Comparison of ENCODE assay signal across 19 mouse cellular contexts in the genomic region with DNA sequence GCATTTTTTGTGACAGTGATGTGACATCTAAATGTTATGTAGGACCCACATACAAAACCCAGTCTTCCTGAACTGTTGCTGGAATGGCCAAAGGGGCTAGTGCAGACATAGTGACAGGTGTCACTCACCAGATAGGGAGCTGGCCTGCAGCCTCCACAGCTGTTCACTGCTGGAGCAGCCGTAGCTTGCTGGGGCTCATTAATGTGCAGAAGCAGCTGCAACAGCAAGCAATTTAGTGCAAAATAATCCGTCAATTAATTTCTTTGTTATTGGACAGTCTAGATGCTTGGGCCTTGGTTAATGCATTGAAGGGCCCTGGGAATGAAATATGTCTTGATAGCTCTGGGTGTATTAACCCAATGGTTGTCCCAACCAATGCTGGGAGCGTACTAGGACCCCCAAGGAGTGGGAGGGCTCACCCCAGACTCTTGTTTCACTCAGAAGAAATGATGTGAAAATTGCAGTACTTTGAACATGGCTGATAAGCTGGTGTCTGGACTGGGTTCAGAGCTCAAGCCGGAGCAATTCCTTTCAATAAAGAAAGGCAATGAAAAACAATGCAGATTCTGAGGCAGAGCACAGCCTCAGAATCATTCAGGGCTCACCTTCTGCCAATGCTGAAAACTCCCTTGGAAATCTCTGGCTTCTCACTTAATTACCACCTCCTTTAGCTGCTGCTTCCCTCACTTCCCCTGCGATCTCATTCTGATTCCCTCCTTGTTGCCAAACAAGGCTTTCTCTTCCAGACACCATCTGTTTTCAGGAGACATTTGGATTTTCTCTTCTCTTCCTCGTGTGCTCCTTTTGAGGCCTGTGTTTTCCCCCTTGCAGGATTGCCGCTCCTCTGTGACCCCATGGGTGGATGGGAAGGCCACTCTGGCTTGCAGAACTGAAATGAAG. TPM values are rescaled to one million over a fixed set of nuclear protein-coding genes. Genes with fewer than 3 reads are reported as not detected.
DNase-seq lines count a peak whose midpoint lies in the region; ATAC-seq and TF ChIP-seq lines count a peak whose summit lies in the region.
"Had no signal": no experiment of that assay in that cellular context is flagged by ENCODE, and none has a peak within 500 bp of the region (broad histone marks: within the 10 kb centered on the region; RNA-seq: fewer than 3 reads in every experiment).

No protein-coding gene starts in this region.

- 54% methylated on average over 7 of the region's 7 CpGs for WGBS in midbrain, embryonic 13.5 days
- WGBS in midbrain, embryonic 10.5 days, result 68% methylated on average over 7 of the region's 7 CpGs
- WGBS in forebrain, embryonic 13.5 days, result 32% methylated on average over 7 of the region's 7 CpGs
- 39% methylated on average over 7 of the region's 7 CpGs for WGBS in hindbrain, embryonic 16.5 days
- WGBS in olfactory bulb, adult 2 months, result 20% methylated on average over 7 of the region's 7 CpGs

- intact Hi-C loops in gastrocnemius, adult 2 months (cut with DNase I), result no loop called here

- ATAC-seq in midbrain, embryonic 13.5 days, result peak; percentile 27; the same call in 1 of the 2 replicates
- ATAC-seq in forebrain, embryonic 13.5 days, result peak; percentile 69; the same call in 1 of the 2 replicates
- no peak for ATAC-seq in hindbrain, embryonic 16.5 days
- ATAC-seq: lung, postnatal 0 days had no signal

- H3K36me3 ChIP-seq in midbrain, embryonic 13.5 days, result no peaks in the 10 kb centered on the region
- no peaks in the 10 kb centered on the region for H3K36me3 ChIP-seq in midbrain, embryonic 10.5 days
- H3K36me3 ChIP-seq in forebrain, embryonic 13.5 days (ENCODE audit: poor library complexity, severe bottlenecking), result no peaks in the 10 kb centered on the region
- H3K36me3 ChIP-seq in hindbrain, embryonic 16.5 days (ENCODE audit: control insufficient read depth, insufficient read depth, low read length), result no peaks in the 10 kb centered on the region
- H3K36me3 ChIP-seq: embryonic facial prominence, embryonic 12.5 days; heart, embryonic 13.5 days; liver, embryonic 13.5 days had no signal

- 0 out of 2 replicates have a peak, but pooled peaks cover 4% of the 10 kb centered on the region for H3K4me1 ChIP-seq in midbrain, embryonic 13.5 days (replicated peaks)
- peaks cover 11% of the 10 kb centered on the region; the same call in 1 of the 2 replicates for H3K4me1 ChIP-seq in midbrain, embryonic 10.5 days
- peaks cover 15% of the 10 kb centered on the region for H3K4me1 ChIP-seq in forebrain, embryonic 13.5 days
- H3K4me1 ChIP-seq in hindbrain, embryonic 16.5 days (ENCODE audit: control insufficient read depth, insufficient read depth, low read depth, low read length), result no peaks in the 10 kb centered on the region
- H3K4me1 ChIP-seq in olfactory bulb, adult 2 months (ENCODE audit: control insufficient read depth, insufficient read depth, low read length), result peaks cover 2% of the 10 kb centered on the region
- H3K4me1 ChIP-seq: embryonic facial prominence, embryonic 12.5 days; heart, embryonic 13.5 days; liver, embryonic 13.5 days had no signal

- H3K9me3 ChIP-seq in midbrain, embryonic 13.5 days, result no peaks in the 10 kb centered on the region
- H3K9me3 ChIP-seq in midbrain, embryonic 10.5 days (replicated peaks), result no peaks in the 10 kb centered on the region
- H3K9me3 ChIP-seq in forebrain, embryonic 13.5 days (replicated peaks), result no peaks in the 10 kb centered on the region
- H3K9me3 ChIP-seq in hindbrain, embryonic 16.5 days (ENCODE audit: control insufficient read depth, low read length), result no peaks in the 10 kb centered on the region
- H3K9me3 ChIP-seq: embryonic facial prominence, embryonic 12.5 days; heart, embryonic 13.5 days; liver, embryonic 13.5 days had no signal

- H3K27ac ChIP-seq in midbrain, embryonic 13.5 days, result 0 out of 2 replicates have a peak overlapping the region, but pooled peaks have one; percentile 48
- no peak overlapping the region for H3K27ac ChIP-seq in midbrain, embryonic 10.5 days (replicated peaks)
- H3K27ac ChIP-seq in forebrain, embryonic 13.5 days, result peak overlapping the region; percentile 76
- H3K27ac ChIP-seq in hindbrain, embryonic 16.5 days (ENCODE audit: low read depth, low read length), result peak overlapping the region; percentile 20; the same call in 1 of the 2 replicates
- H3K27ac ChIP-seq in olfactory bulb, adult 2 months (ENCODE audit: insufficient read depth, low read depth, low read length), result peak overlapping the region; percentile 52
- no peak overlapping the region for H3K27ac ChIP-seq in gastrocnemius, adult 2 months
- H3K27ac ChIP-seq: embryonic facial prominence, embryonic 12.5 days; heart, embryonic 13.5 days; liver, embryonic 13.5 days had no signal

- H3K27me3 ChIP-seq in midbrain, embryonic 13.5 days, result no peaks in the 10 kb centered on the region
- no peaks in the 10 kb centered on the region for H3K27me3 ChIP-seq in midbrain, embryonic 10.5 days (ENCODE audit: low read depth, poor library complexity, severe bottlenecking)
- H3K27me3 ChIP-seq in forebrain, embryonic 13.5 days, result no peaks in the 10 kb centered on the region
- H3K27me3 ChIP-seq in hindbrain, embryonic 16.5 days (replicated peaks; ENCODE audit: control insufficient read depth, insufficient read depth, low read length), result no peaks in the 10 kb centered on the region
- H3K27me3 ChIP-seq: embryonic facial prominence, embryonic 12.5 days; heart, embryonic 13.5 days; liver, embryonic 13.5 days had no signal

- no peak overlapping the region for H3K4me3 ChIP-seq in midbrain, embryonic 13.5 days (replicated peaks)
- H3K4me3 ChIP-seq in midbrain, embryonic 10.5 days, result no peak overlapping the region
- H3K4me3 ChIP-seq in forebrain, embryonic 13.5 days, result no peak overlapping the region
- H3K4me3 ChIP-seq in hindbrain, embryonic 16.5 days (ENCODE audit: low read length), result no peak overlapping the region
- H3K4me3 ChIP-seq in olfactory bulb, adult 2 months (ENCODE audit: insufficient read depth, low read depth, low read length), result no peak overlapping the region
- H3K4me3 ChIP-seq in gastrocnemius, adult 2 months, result no peak overlapping the region
- H3K4me3 ChIP-seq: embryonic facial prominence, embryonic 12.5 days; heart, embryonic 13.5 days; liver, embryonic 13.5 days had no signal

- TF ChIP-seq CTCF in olfactory bulb, adult 2 months (IDR thresholded peaks at IDR 0.05; ENCODE audit: insufficient read depth, low read depth, low read length), result no peak
- no peak for TF ChIP-seq CTCF in gastrocnemius, adult 2 months (IDR thresholded peaks at IDR 0.05)

- DNase-seq in midbrain, embryonic 10.5 days (ENCODE audit: low spot score), result no peak
- DNase-seq in gastrocnemius, adult 2 months, result no peak
- no peak for DNase-seq in testis, postnatal 14 days (ENCODE audit: low spot score)
- DNase-seq: adrenal gland, postnatal 10 days; heart, postnatal 4 days; kidney, adult 18-20 months; kidney, postnatal 36 days; layer of hippocampus, postnatal 36 days; liver, embryonic 13.5 days; thymus, postnatal 14 days had no signal

- H3K4me2 ChIP-seq in midbrain, embryonic 13.5 days (replicated peaks), result no peak overlapping the region
- no peak overlapping the region for H3K4me2 ChIP-seq in forebrain, embryonic 13.5 days
- H3K4me2 ChIP-seq in hindbrain, embryonic 16.5 days (ENCODE audit: low read length), result no peak overlapping the region
- H3K4me2 ChIP-seq: embryonic facial prominence, embryonic 12.5 days; heart, embryonic 13.5 days; liver, embryonic 13.5 days had no signal

- H3K9ac ChIP-seq in midbrain, embryonic 13.5 days (replicated peaks), result no peak overlapping the region
- no peak overlapping the region for H3K9ac ChIP-seq in forebrain, embryonic 13.5 days
- no peak overlapping the region for H3K9ac ChIP-seq in hindbrain, embryonic 16.5 days (ENCODE audit: low read depth, low read length)
- H3K9ac ChIP-seq: embryonic facial prominence, embryonic 12.5 days; heart, embryonic 13.5 days; liver, embryonic 13.5 days had no signal

- TF ChIP-seq POLR2A in olfactory bulb, adult 2 months (IDR thresholded peaks at IDR 0.05; ENCODE audit: insufficient read depth, low read depth, low read length), result no peak

RNA-seq across cellular contexts. Expression of a gene that starts 24.2 kb away (rescaled TPM):
- polyA plus RNA-seq in midbrain, embryonic 13.5 days (2015; fragmentation: Nextera tagmentation; extraction: Ambion mirVana), result 0.26 and 0.34 TPM in 2 replicates
- polyA plus RNA-seq in midbrain, embryonic 10.5 days (2016; fragmentation: Nextera tagmentation; extraction: Ambion mirVana), result 0.05 and 0.14 TPM in 2 replicates
- polyA plus RNA-seq in forebrain, embryonic 13.5 days (2015; fragmentation: Nextera tagmentation; extraction: Ambion mirVana), result 0.31 and 0.47 TPM in 2 replicates
- polyA plus RNA-seq in hindbrain, embryonic 16.5 days (2015; fragmentation: Nextera tagmentation; extraction: Ambion mirVana), result 0.41 and 0.60 TPM in 2 replicates
- polyA plus RNA-seq in olfactory bulb, adult 2 months (2012; ENCODE audit: insufficient read depth, insufficient read length, low replicate concordance, missing spikeins), result not detected in 2 replicates
- total RNA-seq in gastrocnemius, adult 2 months (2021), result under 1 TPM; 0.03 to 0.06 TPM
- total RNA-seq: megakaryocyte-erythroid progenitor cell, adult 5-6 weeks had no signal
- polyA plus RNA-seq: limb, embryonic 11.5 days had no signal

RNA-seq across cellular contexts. Expression of a gene that starts 27.1 kb away (rescaled TPM):
- 12.8 and 14.6 TPM in 2 replicates for polyA plus RNA-seq in midbrain, embryonic 13.5 days (2015; fragmentation: Nextera tagmentation; extraction: Ambion mirVana)
- 12.4 and 13.2 TPM in 2 replicates for polyA plus RNA-seq in midbrain, embryonic 10.5 days (2016; fragmentation: Nextera tagmentation; extraction: Ambion mirVana)
- polyA plus RNA-seq in forebrain, embryonic 13.5 days (2015; fragmentation: Nextera tagmentation; extraction: Ambion mirVana), result 10.2 and 12.7 TPM in 2 replicates
- polyA plus RNA-seq in hindbrain, embryonic 16.5 days (2015; fragmentation: Nextera tagmentation; extraction: Ambion mirVana), result 8.8 and 10.4 TPM in 2 replicates
- polyA plus RNA-seq in olfactory bulb, adult 2 months (2012; ENCODE audit: insufficient read depth, insufficient read length, low replicate concordance, missing spikeins), result not detected in 2 replicates
- total RNA-seq in gastrocnemius, adult 2 months (2021), result 1 to 10 TPM; 3.2 to 3.4 TPM

Comparison
In these comparisons a context has a peak if more than half of its experiments do, and no peak if none do; other contexts are left out.
1. H3K27ac ChIP-seq: peak in midbrain, embryonic 13.5 days (single experiment), forebrain, embryonic 13.5 days (single experiment), hindbrain, embryonic 16.5 days (single experiment) and olfactory bulb, adult 2 months (single experiment); none in midbrain, embryonic 10.5 days (single experiment) and gastrocnemius, adult 2 months (single experiment).